Mouse (Mus musculus): ENCODE data around the gene Flt1. TPM values are rescaled to one million over a fixed set of nuclear protein-coding genes. Genes with fewer than 3 reads are reported as not detected.

Flt1 gene
- polyA plus RNA-seq, 1 experiment, result 2.9 TPM

DNA sequence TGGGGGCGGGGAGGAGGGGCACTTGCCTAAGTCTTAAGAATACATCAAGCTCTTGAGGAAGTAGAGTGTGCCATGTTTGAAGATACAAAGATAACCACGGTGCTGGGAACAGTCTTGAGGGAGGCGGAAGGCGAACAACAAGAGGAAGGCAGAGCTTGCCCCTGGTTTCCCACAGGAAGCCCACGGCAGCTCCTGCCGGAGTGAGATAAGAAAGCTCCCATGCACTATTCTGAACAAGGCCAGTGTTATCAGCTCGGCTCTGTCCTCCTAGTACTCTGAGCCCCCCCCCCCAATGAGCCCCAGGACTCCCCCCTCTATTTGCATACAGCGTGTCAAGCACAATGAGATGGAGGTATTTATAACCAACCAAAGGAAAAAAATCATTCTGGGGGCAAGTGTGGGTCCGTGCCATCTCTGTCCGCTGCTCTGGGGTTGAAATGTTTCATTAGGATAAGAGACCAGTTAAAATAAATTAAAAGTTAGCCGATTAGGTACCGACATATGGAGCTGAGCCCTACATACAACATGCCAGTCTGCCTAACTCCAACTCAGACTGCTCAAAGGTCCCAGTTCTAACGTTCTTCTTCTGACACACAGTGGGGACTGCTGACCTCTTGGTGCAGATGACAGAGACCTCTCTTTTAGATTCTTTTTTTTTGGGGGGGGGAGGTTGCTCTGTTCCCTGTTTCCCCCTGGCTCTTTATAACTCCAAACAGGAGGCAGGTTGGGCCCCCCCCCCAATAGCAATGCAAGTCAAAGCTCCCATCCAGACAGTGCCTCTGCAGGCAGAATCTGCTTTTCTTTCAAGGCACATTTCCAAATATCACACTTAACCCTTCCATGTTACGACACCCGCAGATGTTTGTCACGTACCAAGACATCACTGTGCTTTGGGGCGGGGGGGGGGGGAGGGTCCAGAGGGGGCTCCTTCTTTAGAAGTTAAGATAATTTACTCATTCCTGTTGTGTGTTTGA lies 67.6 kb downstream of the Flt1 start:
- no peak overlapping the region for H3K27ac ChIP-seq (ENCODE audit: insufficient read depth, low read length)
- 23% methylated on average over 17 of the region's 17 CpGs for WGBS
- no peak for TF ChIP-seq POLR2A (IDR thresholded peaks at IDR 0.05; ENCODE audit: low read depth, low read length)
- no peak for TF ChIP-seq CTCF (IDR thresholded peaks at IDR 0.05; ENCODE audit: extremely low read depth, insufficient read depth, insufficient read length, insufficient replicate concordance)
- no peak for DNase-seq (ENCODE audit: low read depth in 1 of 2, low spot score in 2 of 2)
- no peak overlapping the region for H3K4me3 ChIP-seq (ENCODE audit: extremely low read depth, insufficient read depth, insufficient read length)
- no peaks in the 10 kb centered on the region for H3K27me3 ChIP-seq (ENCODE audit: control insufficient read depth, insufficient read depth, low read length)
- no peaks in the 10 kb centered on the region for H3K4me1 ChIP-seq (ENCODE audit: control insufficient read depth, insufficient read depth, insufficient read length)
- H3K36me3 ChIP-seq (ENCODE audit: control insufficient read depth, insufficient read depth, low read length), result no peaks in the 10 kb centered on the region

DNA sequence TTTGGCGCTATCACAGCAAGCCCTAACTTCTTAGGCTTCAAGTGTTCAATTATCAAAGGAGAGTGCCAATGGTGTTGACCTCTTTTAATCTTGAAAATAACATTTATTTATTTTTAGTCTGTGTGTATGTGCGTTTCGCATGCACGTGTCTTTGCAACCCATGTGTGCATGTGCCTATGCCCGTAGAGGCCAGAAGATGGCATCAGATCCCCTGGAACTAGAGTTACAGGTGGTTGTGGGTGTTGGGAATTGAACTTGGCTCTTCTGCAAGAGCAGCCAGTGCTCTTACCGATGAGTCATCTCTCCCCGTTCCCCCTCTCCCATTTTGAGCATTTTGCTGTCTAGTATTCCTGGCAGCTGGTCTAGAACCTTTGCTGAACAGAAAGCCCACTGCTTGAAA lies 70.0 kb downstream of the Flt1 start:
- 91% methylated on average over 7 of the region's 7 CpGs for WGBS
- no peak overlapping the region for H3K4me3 ChIP-seq (ENCODE audit: extremely low read depth, insufficient read depth, insufficient read length)
- no peak overlapping the region for H3K27ac ChIP-seq (ENCODE audit: insufficient read depth, low read length)
- TF ChIP-seq POLR2A (IDR thresholded peaks at IDR 0.05; ENCODE audit: low read depth, low read length) (no peak), CTCF (IDR thresholded peaks at IDR 0.05; ENCODE audit: extremely low read depth, insufficient read depth, insufficient read length, insufficient replicate concordance) (no peak)
- no peak for DNase-seq (ENCODE audit: low read depth in 1 of 2, low spot score in 2 of 2)
- H3K27me3 ChIP-seq (ENCODE audit: control insufficient read depth, insufficient read depth, low read length), result no peaks in the 10 kb centered on the region
- H3K36me3 ChIP-seq (ENCODE audit: control insufficient read depth, insufficient read depth, low read length), result no peaks in the 10 kb centered on the region
- H3K4me1 ChIP-seq (ENCODE audit: control insufficient read depth, insufficient read depth, insufficient read length), result no peaks in the 10 kb centered on the region

DNA sequence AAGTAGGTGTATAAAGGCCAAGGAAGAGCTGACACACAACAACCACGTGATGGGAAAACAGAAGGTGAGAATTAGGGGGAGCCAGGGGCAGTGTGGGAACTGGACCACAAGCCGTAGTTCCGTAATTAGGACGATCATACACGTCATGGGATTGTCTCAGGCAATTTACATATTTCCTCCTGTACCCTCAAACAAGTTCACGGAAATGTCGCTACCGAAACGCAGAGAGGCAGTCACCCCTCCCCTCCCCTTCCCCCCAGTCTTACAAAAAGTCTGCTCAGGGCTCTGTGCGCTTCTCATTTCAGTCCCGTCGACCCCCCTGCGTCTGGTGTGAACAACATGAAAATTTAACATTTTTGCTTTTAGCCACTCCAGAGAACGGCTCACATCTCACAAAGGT lies 74.6 kb downstream of the Flt1 start:
- TF ChIP-seq POLR2A (IDR thresholded peaks at IDR 0.05; ENCODE audit: low read depth, low read length), result no peak
- no peak for TF ChIP-seq CTCF (IDR thresholded peaks at IDR 0.05; ENCODE audit: extremely low read depth, insufficient read depth, insufficient read length, insufficient replicate concordance)
- Histone ChIP-seq H3K27ac (ENCODE audit: insufficient read depth, low read length) (no peak overlapping the region), H3K4me1 (ENCODE audit: control insufficient read depth, insufficient read depth, insufficient read length) (no peaks in the 10 kb centered on the region), H3K27me3 (ENCODE audit: control insufficient read depth, insufficient read depth, low read length) (no peaks in the 10 kb centered on the region), H3K4me3 (ENCODE audit: extremely low read depth, insufficient read depth, insufficient read length) (no peak overlapping the region), H3K36me3 (ENCODE audit: control insufficient read depth, insufficient read depth, low read length) (no peaks in the 10 kb centered on the region)
- no peak for DNase-seq (ENCODE audit: low read depth in 1 of 2, low spot score in 2 of 2)
- 86% methylated on average over 14 of the region's 14 CpGs for WGBS

DNA sequence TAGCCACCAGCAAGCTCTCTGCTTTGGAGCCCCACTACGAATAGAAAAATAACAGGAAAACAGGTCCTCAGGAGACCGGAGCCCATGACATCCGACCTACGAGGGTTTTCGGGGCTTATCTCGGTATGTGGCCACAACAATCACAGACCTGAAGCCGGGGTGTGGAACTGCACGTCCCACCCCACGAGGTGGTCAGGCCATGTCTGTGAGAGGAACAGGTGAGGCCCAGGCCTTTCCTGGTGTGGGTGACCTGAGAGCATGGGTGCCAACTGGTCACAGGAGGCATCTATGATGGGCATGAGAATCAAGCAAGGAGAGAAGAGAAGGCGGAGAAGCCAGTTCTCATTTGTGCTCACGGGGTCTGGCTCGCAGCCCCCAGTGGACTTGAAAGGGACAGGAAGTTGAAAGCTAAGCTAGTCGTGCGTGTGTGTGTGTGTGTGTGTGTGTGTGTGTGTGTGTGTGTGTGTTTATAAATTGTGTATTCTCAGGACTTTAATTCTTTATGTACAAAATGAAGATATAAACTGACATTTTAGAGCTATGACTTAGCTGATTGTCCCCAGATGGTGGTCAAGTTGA lies 79.4 kb downstream of the Flt1 start:
- H3K4me3 ChIP-seq (ENCODE audit: extremely low read depth, insufficient read depth, insufficient read length), result no peak overlapping the region
- no peaks in the 10 kb centered on the region for H3K27me3 ChIP-seq (ENCODE audit: control insufficient read depth, insufficient read depth, low read length)
- DNase-seq (ENCODE audit: low read depth in 1 of 2, low spot score in 2 of 2), result no peak
- H3K4me1 ChIP-seq (ENCODE audit: control insufficient read depth, insufficient read depth, insufficient read length), result no peaks in the 10 kb centered on the region
- no peaks in the 10 kb centered on the region for H3K36me3 ChIP-seq (ENCODE audit: control insufficient read depth, insufficient read depth, low read length)
- H3K27ac ChIP-seq (ENCODE audit: insufficient read depth, low read length), result no peak overlapping the region
- WGBS, result 57% methylated on average over 14 of the region's 14 CpGs
- TF ChIP-seq POLR2A (IDR thresholded peaks at IDR 0.05; ENCODE audit: low read depth, low read length) (no peak), CTCF (IDR thresholded peaks at IDR 0.05; ENCODE audit: extremely low read depth, insufficient read depth, insufficient read length, insufficient replicate concordance) (no peak)

DNA sequence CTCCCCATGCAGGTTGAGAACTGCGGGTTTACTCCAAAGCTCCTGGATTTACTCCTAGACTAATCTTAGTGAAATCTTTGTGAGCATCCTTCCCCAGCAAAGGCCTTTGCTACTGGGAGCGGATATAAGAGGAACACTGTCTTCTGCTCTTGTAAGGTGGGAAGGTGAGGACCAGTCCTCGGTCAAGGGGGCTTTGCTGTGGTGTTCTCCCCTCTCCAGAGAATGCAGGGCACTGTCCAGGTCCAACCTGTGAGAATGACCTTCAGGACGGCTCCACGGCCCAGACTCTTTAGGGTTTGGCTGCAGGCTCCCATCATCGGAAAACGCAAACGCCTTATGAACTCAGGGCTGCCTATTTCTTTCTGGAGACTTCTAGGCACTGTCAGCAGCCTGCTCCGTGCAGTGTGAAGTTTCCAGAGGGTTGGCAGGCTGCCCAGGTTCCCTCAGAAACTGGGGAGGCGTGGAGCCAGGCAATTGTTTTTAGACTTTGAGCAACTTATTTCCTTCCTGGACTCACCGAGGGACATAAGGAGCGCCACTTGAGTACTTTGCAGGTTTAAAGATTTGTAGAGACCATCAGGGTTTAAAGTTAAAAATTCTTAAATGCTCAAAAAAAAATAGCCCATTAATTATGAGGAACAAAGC lies 80.7 kb downstream of the Flt1 start:
- TF ChIP-seq POLR2A (IDR thresholded peaks at IDR 0.05; ENCODE audit: low read depth, low read length) (no peak), CTCF (IDR thresholded peaks at IDR 0.05; ENCODE audit: extremely low read depth, insufficient read depth, insufficient read length, insufficient replicate concordance) (no peak)
- WGBS, result 51% methylated on average over 12 of the region's 12 CpGs
- Histone ChIP-seq H3K36me3 (ENCODE audit: control insufficient read depth, insufficient read depth, low read length) (no peaks in the 10 kb centered on the region), H3K27me3 (ENCODE audit: control insufficient read depth, insufficient read depth, low read length) (no peaks in the 10 kb centered on the region), H3K4me3 (ENCODE audit: extremely low read depth, insufficient read depth, insufficient read length) (no peak overlapping the region), H3K4me1 (ENCODE audit: control insufficient read depth, insufficient read depth, insufficient read length) (no peaks in the 10 kb centered on the region), H3K27ac (ENCODE audit: insufficient read depth, low read length) (no peak overlapping the region)
- no peak for DNase-seq (ENCODE audit: low read depth in 1 of 2, low spot score in 2 of 2)

DNA sequence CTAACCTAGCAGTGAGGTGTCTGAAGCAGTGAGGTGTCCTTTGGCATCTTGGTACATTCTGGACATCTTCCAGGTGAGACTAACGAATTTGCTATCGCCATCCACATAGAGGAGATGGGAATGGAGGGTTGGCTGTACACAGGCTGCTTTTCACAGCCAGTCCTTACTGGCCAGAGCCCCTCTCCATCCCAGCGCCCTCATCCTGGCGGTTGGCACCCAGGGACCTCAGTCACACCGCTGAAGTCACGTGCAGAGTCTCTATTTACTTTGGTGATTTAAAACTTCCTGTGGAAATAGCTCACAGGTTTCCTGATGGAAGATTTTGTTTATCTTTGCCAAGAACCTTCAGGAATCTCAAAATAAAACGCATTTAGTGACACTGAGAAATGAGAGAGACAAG lies 84.4 kb downstream of the Flt1 start:
- Histone ChIP-seq H3K4me3 (ENCODE audit: extremely low read depth, insufficient read depth, insufficient read length) (no peak overlapping the region), H3K27ac (ENCODE audit: insufficient read depth, low read length) (no peak overlapping the region), H3K36me3 (ENCODE audit: control insufficient read depth, insufficient read depth, low read length) (no peaks in the 10 kb centered on the region), H3K4me1 (ENCODE audit: control insufficient read depth, insufficient read depth, insufficient read length) (no peaks in the 10 kb centered on the region), H3K27me3 (ENCODE audit: control insufficient read depth, insufficient read depth, low read length) (no peaks in the 10 kb centered on the region)
- 73% methylated on average over 7 of the region's 7 CpGs for WGBS
- DNase-seq (ENCODE audit: low read depth in 1 of 2, low spot score in 2 of 2), result no peak
- TF ChIP-seq CTCF (IDR thresholded peaks at IDR 0.05; ENCODE audit: extremely low read depth, insufficient read depth, insufficient read length, insufficient replicate concordance) (no peak), POLR2A (IDR thresholded peaks at IDR 0.05; ENCODE audit: low read depth, low read length) (no peak)
